Mouse (Mus musculus) C2C12 (cell line): ENCODE measurements around the gene Egln3. TPM values are rescaled to one million over a fixed set of nuclear protein-coding genes. Genes with fewer than 3 reads are reported as not detected.

Source experiments
- H3K27me3 ChIP-seq: one replicate; pipeline ENCODE4 v1.6.1; 2011; ENCODE audit not compliant: control insufficient read depth, insufficient read depth, insufficient read length
- H3K36me3 ChIP-seq: one replicate; pipeline ENCODE4 v1.6.1; 2011; ENCODE audit not compliant: control insufficient read depth, insufficient read depth
- H3K4me3 ChIP-seq: one replicate; pipeline ENCODE4 v1.5.1; 2011; ENCODE audit warnings: mild to moderate bottlenecking, control low read depth; ENCODE audit not compliant: poor library complexity, insufficient read depth, severe bottlenecking
- H3K79me2 ChIP-seq: one replicate; pipeline ENCODE4 v1.6.1; 2011; ENCODE audit not compliant: control insufficient read depth, insufficient read depth
- H3K79me3 ChIP-seq: one replicate; pipeline ENCODE4 v1.6.1; 2011; ENCODE audit warnings: low read depth, control low read depth
- H3ac ChIP-seq: one replicate; pipeline ENCODE3; 2011; ENCODE audit warnings: low read depth; ENCODE audit not compliant: control insufficient read depth, insufficient read length
- CEBPB ChIP-seq: IDR thresholded peaks from one replicate; pipeline ENCODE4 v1.6.1; 2011; ENCODE audit warnings: low read depth, mild to moderate bottlenecking, control low read depth, moderate library complexity
- CTCF ChIP-seq: IDR thresholded peaks from one replicate; pipeline ENCODE4 v1.5.1; 2011; ENCODE audit not compliant: control insufficient read depth, insufficient read depth, insufficient read length
- FOSL1 ChIP-seq: IDR thresholded peaks from one replicate; pipeline ENCODE4 v1.8.0; 2011; ENCODE audit warnings: mild to moderate bottlenecking, low read length; ENCODE audit not compliant: poor library complexity, insufficient read depth, severe bottlenecking
- MAX ChIP-seq: IDR thresholded peaks from one replicate; pipeline ENCODE4 v1.6.1; 2011; ENCODE audit warnings: mild to moderate bottlenecking, control low read depth
- MYOD1 ChIP-seq: IDR thresholded peaks from one replicate; pipeline ENCODE4 v1.6.1; 2011; ENCODE audit warnings: low read depth; ENCODE audit not compliant: control insufficient read depth, insufficient read length
- MYOG ChIP-seq: IDR thresholded peaks from one replicate; pipeline ENCODE4 v1.6.1; 2011; ENCODE audit not compliant: control insufficient read depth, insufficient read length; ENCODE audit errors: extremely low read depth
- USF1 ChIP-seq: IDR thresholded peaks from one replicate; pipeline ENCODE4 v1.6.1; 2011; ENCODE audit warnings: low read depth, mild to moderate bottlenecking, control low read depth, moderate library complexity
- polyA plus RNA-seq: library from polyadenylated mRNA; unstranded; fragments of >200 nt; fragmentation: generic; extraction: Trizol; gene quantifications from one replicate; pipeline ENCODE4 v1.2.1, GENCODE M21; 2012; ENCODE audit warnings: missing spikeins

The Egln3 gene
- polyA plus RNA-seq, 1 experiment: 46.5 TPM

DNA sequence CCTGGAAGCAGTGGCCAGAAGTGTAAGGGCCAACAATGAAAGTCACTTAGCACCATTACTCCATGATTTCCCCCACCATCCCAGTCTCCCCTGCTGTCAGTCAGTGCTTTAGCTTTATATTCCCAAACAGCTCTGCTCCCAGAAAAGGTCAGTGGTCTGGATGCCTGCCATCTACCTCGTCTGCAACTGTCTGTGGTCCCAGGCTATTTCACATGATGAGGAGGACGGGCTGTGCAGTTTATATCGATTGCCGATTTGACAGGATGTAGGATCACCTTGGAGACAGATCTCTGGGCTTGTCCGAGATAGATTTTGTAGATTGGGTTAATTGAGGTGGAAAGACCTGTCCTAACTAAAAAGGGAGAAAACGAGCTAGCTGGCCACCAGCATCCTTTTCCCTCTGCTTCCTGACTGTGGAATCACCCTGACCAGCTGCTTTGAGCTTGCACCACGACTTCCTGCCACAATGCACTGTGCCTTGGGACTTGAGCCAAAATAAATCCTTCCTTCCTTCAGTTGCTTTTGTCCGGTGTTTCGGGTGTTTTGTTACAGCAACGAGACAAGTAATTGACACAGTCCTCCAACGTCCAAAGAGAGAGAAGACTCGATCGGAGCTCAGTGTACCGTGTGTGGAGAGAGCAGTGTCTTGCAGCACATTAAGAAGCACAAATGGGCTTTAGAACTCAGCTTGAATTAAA, 16.6 kb downstream of the Egln3 start:
- peak; percentile 45 for TF ChIP-seq CEBPB
- TF ChIP-seq MAX: no peak
- TF ChIP-seq MYOD1: peak; percentile 92
- peaks cover 63% of the 10 kb centered on the region for H3K79me2 ChIP-seq

DNA sequence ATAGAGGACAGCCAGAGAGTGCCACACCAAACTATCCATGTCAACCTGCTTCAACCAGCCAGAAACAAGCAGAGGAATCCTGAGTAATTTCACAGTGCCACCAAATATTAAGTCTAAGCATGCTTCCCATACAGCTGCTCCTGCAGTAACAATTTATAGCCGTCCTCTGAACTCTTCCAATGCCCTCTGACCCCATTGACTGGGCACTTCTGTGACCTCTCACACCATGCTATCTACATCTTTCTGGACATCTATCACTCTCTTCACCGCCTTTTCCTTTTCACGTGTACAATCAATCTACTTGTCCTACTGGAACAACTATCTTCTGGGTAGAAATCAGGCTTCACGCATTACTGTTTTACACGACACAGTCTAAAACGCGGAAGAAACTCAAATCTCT, 19.4 kb downstream of the Egln3 start:
- H3K79me3 ChIP-seq: peaks cover 11% of the 10 kb centered on the region
- H3K4me3 ChIP-seq: no peak overlapping the region

More for the DNA sequence above, 16.6 kb downstream of the Egln3 start:
- peak overlapping the region; percentile 49 for H3ac ChIP-seq
- peaks cover 27% of the 10 kb centered on the region for H3K79me3 ChIP-seq
- no peaks in the 10 kb centered on the region for H3K27me3 ChIP-seq
- H3K4me3 ChIP-seq: no peak overlapping the region
- peaks cover 15% of the 10 kb centered on the region for H3K36me3 ChIP-seq

DNA sequence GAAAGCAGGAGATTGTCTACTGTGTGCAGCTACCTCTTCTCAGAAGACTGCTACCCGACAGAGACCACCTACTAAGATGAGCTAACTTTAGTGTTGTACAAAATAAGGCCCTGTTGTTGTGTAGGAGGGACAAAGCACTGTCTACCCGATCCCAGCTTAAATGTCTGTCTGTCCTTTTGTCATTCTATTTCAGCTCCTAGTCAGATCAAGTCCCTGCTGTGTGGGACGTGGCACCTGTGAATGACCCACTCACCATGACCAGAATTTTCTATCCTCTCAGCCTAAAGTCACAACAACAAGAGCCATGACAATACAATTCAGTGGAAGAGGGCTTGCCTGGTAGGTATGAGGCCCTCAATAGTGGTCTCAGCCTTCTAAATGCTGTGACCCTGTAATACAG, 25.3 kb downstream of the Egln3 start:
- TF ChIP-seq MYOD1 (no peak), FOSL1 (no peak), MAX (no peak), USF1 (no peak), MYOG (no peak), CTCF (no peak), CEBPB (no peak)
- no peaks in the 10 kb centered on the region for H3K79me2 ChIP-seq
- no peaks in the 10 kb centered on the region for H3K27me3 ChIP-seq
- no peak overlapping the region for H3ac ChIP-seq
- peaks cover 41% of the 10 kb centered on the region for H3K36me3 ChIP-seq
- no peak overlapping the region for H3K4me3 ChIP-seq
- H3K79me3 ChIP-seq: no peaks in the 10 kb centered on the region

More for the DNA sequence above, 19.4 kb downstream of the Egln3 start:
- Histone ChIP-seq H3K79me2 (peaks cover 38% of the 10 kb centered on the region), H3ac (no peak overlapping the region), H3K36me3 (peaks cover 42% of the 10 kb centered on the region), H3K27me3 (no peaks in the 10 kb centered on the region)
- TF ChIP-seq CTCF: no peak
- TF ChIP-seq USF1: no peak
- TF ChIP-seq MAX: no peak
- TF ChIP-seq FOSL1: no peak
- TF ChIP-seq MYOG: no peak
- TF ChIP-seq CEBPB: no peak
- TF ChIP-seq MYOD1: no peak

DNA sequence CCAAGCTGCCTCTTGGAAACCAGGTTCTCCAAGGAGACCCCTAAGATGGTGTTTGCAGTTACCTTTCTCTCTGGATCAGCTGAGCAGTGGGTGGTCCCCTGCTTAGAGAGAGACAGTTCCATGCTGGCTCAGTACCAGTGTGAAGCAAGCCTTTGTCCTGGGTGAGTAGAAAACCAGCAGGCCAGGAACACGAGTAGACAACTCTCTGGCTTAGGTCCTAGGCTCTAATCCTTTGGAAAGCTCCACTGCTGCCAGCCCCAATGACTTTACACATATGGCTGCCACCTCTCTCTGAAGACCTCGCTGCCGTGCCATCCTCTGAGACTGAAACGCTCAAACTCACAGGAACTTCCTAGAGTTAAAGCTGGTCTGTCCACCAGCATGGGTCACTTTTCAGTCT, 34.9 kb downstream of the Egln3 start:
- no peak overlapping the region for H3ac ChIP-seq
- no peak overlapping the region for H3K4me3 ChIP-seq
- H3K27me3 ChIP-seq: no peaks in the 10 kb centered on the region
- H3K36me3 ChIP-seq: no peaks in the 10 kb centered on the region
- TF ChIP-seq USF1: no peak
- no peak for TF ChIP-seq MYOD1
- no peak for TF ChIP-seq MAX
- TF ChIP-seq CEBPB: no peak
- no peak for TF ChIP-seq FOSL1
- TF ChIP-seq MYOG: no peak
- no peak for TF ChIP-seq CTCF
- no peaks in the 10 kb centered on the region for H3K79me3 ChIP-seq
- H3K79me2 ChIP-seq: no peaks in the 10 kb centered on the region

DNA sequence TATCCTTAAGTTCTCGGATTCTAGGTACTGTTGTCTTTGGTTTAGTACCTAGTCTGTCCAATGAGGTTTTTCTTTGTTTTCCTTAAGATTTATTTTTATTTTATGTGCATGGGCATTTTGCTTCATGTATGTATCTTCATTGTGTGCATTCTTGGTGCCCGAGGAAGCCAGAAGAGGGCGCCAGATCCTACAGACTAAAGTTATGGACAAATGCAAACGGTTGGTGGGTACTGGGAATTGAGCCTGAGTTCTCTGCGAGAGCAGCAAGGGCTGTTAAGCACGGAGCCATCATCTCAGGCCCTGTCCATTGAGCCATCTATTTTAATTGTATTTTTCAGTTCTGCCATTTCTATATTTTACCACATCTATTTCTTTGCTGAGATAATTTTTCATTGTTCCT, 35.9 kb downstream of the Egln3 start:
- H3K36me3 ChIP-seq: no peaks in the 10 kb centered on the region
- no peak overlapping the region for H3ac ChIP-seq
- TF ChIP-seq MYOD1 (no peak), CEBPB (no peak), FOSL1 (no peak), MAX (no peak), CTCF (no peak), MYOG (no peak), USF1 (no peak)
- no peak overlapping the region for H3K4me3 ChIP-seq
- no peaks in the 10 kb centered on the region for H3K79me3 ChIP-seq
- no peaks in the 10 kb centered on the region for H3K27me3 ChIP-seq
- no peaks in the 10 kb centered on the region for H3K79me2 ChIP-seq

DNA sequence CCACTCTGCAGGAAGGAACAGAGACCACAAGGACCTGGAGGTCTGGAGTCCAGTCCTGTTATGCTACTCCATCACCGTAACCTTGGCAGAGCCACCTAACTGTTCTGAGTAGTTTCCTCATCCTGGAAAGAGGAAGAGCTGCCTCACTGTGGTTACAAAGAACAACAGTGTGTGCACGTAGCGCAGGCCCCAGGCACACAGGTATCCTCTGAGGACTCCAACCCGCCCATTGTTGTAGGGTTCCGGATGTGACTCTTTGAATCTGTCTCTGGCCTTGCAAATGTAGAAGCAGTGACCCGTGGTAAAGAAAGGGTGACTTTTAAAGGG, 39.0 kb downstream of the Egln3 start:
- Histone ChIP-seq H3K79me2 (no peaks in the 10 kb centered on the region), H3K27me3 (no peaks in the 10 kb centered on the region), H3K79me3 (no peaks in the 10 kb centered on the region), H3ac (no peak overlapping the region), H3K4me3 (no peak overlapping the region), H3K36me3 (no peaks in the 10 kb centered on the region)
- TF ChIP-seq MAX (no peak), CEBPB (no peak), MYOD1 (no peak), USF1 (no peak)
